Mouse (Mus musculus) testis, adult 2 months (tissue): ENCODE results near the gene Abcc2.

Experiments
- CTCF ChIP-seq: fragments of 200-500 bp; IDR thresholded peaks from 2 replicates; pipeline ENCODE4 v1.5.1; 2012; ENCODE audit warnings: low read depth, mild to moderate bottlenecking, inconsistent platforms, low read length, moderate library complexity; ENCODE audit not compliant: control insufficient read depth, insufficient read depth, insufficient replicate concordance
- POLR2A ChIP-seq: fragments of 200-500 bp; IDR thresholded peaks from 2 replicates; pipeline ENCODE4 v1.6.1; 2012; ENCODE audit warnings: low read depth, mild to moderate bottlenecking, inconsistent platforms, low read length, moderate library complexity; ENCODE audit not compliant: control insufficient read depth

DNA sequence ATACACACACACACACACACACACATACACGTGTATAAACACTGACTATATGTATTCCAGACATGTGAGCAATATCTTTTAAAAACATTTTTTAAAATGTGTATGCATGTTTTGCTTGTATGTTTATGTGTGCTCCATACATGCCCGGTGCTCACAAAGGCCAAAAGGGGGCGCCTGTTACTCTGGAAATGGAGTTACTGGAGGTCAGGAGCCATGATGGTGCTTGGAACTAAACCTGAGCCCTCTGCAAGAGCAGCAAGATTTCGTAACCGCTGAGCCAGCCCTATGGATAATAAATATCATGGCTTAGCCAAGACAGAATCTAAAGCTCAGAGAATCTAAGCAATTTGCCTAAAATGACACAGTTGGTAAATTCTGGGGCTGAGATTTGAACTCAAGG, 105.2 kb downstream of the Abcc2 start:
- TF ChIP-seq POLR2A: no peak
- no peak for TF ChIP-seq CTCF
